Mouse (Mus musculus): ENCODE data around the gene Fbxw4. TPM values are rescaled to one million over a fixed set of nuclear protein-coding genes. Genes with fewer than 3 reads are reported as not detected.

The Fbxw4 gene
- polyA plus RNA-seq, 1 experiment from 2014 or later, result 5.9 TPM

DNA sequence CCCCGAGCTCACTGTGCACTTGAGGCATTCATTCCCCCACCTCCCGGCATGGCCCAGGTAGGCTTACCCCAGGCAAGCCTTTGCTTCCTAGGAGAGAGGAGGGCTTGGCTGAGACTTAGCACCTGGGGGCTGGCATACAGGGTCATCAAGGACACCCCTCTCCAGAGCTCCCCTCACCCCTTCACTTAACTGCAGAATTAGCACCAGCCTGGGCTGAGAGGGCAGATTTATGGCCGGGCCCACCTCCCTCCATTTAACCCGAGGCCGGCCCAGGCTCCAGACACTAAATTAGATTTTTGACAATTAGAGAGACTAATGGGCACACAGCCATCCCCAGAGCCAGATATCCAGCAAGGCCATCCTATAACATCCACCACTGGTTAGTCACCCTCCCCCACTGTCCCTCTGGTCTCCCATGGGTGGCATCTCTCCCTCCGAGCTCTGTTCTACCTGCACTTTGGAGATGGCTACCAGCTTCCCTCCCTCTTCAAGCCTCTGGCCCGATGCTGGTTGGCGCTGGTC, 124.8 kb downstream of the Fbxw4 start:
- H3K36me3 ChIP-seq (ENCODE audit: insufficient read depth, low read length), result no peaks in the 10 kb centered on the region
- H3K27ac ChIP-seq, result no peak overlapping the region
- H3K9ac ChIP-seq (ENCODE audit: low read depth, low read length), result no peak overlapping the region
- no peaks in the 10 kb centered on the region; the same call in 1 of the 2 replicates for H3K4me1 ChIP-seq (replicated peaks; ENCODE audit: insufficient read depth, low read length)
- peaks cover 3% of the 10 kb centered on the region; the same call in 1 of the 2 replicates for H3K27me3 ChIP-seq (ENCODE audit: insufficient read depth, low read length)
- ATAC-seq (replicated peaks; ENCODE audit: low FRiP score, low read depth) (no peak), DNase-seq (ENCODE audit: low spot score) (no peak)
- H3K9me3 ChIP-seq (replicated peaks; ENCODE audit: low read length), result no peaks in the 10 kb centered on the region
- WGBS, result 28% methylated on average over 8 of the region's 8 CpGs
- no peak overlapping the region for H3K4me2 ChIP-seq (ENCODE audit: low read length)
- no peak overlapping the region for H3K4me3 ChIP-seq (replicated peaks; ENCODE audit: low read depth, low read length)
- TF ChIP-seq CTCF (IDR thresholded peaks at IDR 0.05; ENCODE audit: low read depth), result no peak

DNA sequence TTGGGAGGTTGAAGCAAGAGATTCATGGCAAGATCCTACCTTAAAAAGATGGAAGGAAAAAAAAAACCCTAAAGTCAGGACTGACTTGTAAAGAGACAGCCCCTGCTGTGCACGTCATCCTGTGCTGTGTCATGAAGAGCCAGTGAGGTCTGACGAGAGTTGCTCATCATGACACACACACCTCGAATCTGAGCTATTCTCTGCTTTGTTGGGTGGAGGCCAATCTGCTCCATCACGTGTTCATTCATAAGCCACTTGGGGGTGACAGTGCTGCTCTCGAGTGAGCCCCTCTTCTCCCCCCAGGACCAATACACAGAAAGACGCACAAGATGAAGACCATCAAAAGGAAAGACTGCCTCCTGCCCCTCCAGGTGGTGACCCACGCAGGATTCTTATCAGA, 126.5 kb downstream of the Fbxw4 start:
- no peak for ATAC-seq (replicated peaks; ENCODE audit: low FRiP score, low read depth)
- 67% methylated on average over 7 of the region's 7 CpGs for WGBS

DNA sequence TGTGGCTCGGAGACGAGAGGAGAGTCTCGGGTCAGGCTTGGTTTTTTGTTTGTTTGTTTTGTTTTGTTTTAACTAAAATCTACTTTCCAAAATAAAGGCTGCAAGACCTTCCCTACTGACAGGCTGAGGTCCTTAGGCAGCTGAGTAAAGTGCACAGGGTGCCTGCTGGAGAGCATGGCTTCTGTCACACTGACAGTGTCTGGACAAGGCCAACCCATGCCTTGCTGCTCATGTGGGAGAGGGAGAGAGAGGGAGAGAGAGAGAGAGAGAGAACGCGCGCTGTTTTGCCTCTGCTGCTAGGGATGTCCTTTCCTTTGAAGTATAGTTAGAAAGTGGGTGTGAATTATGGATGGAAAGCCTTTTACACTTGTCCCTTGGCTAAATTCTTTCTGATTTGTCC, 128.6 kb downstream of the Fbxw4 start:
- DNase-seq (ENCODE audit: low spot score) (no peak), ATAC-seq (replicated peaks; ENCODE audit: low FRiP score, low read depth) (no peak)
- peaks cover 23% of the 10 kb centered on the region for H3K36me3 ChIP-seq (ENCODE audit: insufficient read depth, low read length)
- WGBS, result 40% methylated on average over 6 of the region's 6 CpGs
- H3K27me3 ChIP-seq (ENCODE audit: insufficient read depth, low read length), result peaks cover 3% of the 10 kb centered on the region; the same call in 1 of the 2 replicates
- no peak overlapping the region for H3K27ac ChIP-seq
- TF ChIP-seq CTCF (IDR thresholded peaks at IDR 0.05; ENCODE audit: low read depth), result no peak
- H3K4me3 ChIP-seq (replicated peaks; ENCODE audit: low read depth, low read length), result no peak overlapping the region
- no peak overlapping the region for H3K4me2 ChIP-seq (ENCODE audit: low read length)
- no peaks in the 10 kb centered on the region; the same call in 1 of the 2 replicates for H3K4me1 ChIP-seq (replicated peaks; ENCODE audit: insufficient read depth, low read length)
- no peak overlapping the region for H3K9ac ChIP-seq (ENCODE audit: low read depth, low read length)
- no peaks in the 10 kb centered on the region for H3K9me3 ChIP-seq (replicated peaks; ENCODE audit: low read length)

More for the DNA sequence above, 126.5 kb downstream of the Fbxw4 start:
- H3K36me3 ChIP-seq (ENCODE audit: insufficient read depth, low read length), result peaks cover 5% of the 10 kb centered on the region; the same call in 1 of the 2 replicates
- no peak overlapping the region for H3K4me2 ChIP-seq (ENCODE audit: low read length)
- H3K27ac ChIP-seq, result no peak overlapping the region
- no peaks in the 10 kb centered on the region; the same call in 1 of the 2 replicates for H3K4me1 ChIP-seq (replicated peaks; ENCODE audit: insufficient read depth, low read length)
- TF ChIP-seq CTCF (IDR thresholded peaks at IDR 0.05; ENCODE audit: low read depth), result no peak
- DNase-seq (ENCODE audit: low spot score), result no peak
- no peaks in the 10 kb centered on the region for H3K9me3 ChIP-seq (replicated peaks; ENCODE audit: low read length)
- H3K4me3 ChIP-seq (replicated peaks; ENCODE audit: low read depth, low read length), result no peak overlapping the region
- H3K9ac ChIP-seq (ENCODE audit: low read depth, low read length), result no peak overlapping the region
- peaks cover 3% of the 10 kb centered on the region; the same call in 1 of the 2 replicates for H3K27me3 ChIP-seq (ENCODE audit: insufficient read depth, low read length)

DNA sequence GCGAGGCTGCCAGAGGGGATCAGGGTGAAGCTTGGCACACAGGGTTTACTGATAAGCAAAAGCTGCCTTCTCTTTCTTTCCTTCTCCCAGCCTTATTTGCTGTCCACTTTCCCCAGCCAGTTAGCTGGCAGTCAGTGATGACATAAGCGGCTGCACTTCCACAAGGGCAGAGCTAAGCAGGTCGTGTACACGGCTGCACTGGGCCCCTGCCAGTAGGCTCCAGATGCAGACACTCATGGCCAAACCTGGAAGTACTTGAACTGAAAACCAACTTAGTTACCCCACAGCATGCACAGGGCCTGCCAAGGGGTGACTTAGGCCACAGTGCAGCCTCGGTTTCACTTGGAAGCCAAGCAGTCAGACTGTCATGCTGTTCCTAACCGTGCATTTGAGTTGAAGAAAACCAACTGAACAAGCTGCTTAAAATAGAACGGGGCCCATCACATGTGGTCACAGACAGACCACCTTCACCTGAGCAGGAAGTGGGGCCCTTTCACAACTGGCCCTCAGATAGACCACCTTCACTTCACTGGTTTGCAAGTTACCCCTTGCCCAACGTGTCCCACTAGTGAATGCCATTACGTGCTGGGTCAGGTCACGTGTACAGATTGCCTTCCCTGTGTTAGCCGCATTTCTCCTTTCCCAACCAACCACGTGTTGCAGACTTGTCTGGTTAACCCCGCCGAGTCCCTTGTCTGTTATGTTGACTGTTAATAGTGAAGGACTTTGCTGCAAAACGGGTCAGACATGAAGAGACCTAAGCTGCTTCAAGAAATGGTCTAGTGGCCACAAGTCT, 129.7 kb downstream of the Fbxw4 start:
- no peak overlapping the region for H3K27ac ChIP-seq
- no peak for ATAC-seq (replicated peaks; ENCODE audit: low FRiP score, low read depth)

DNA sequence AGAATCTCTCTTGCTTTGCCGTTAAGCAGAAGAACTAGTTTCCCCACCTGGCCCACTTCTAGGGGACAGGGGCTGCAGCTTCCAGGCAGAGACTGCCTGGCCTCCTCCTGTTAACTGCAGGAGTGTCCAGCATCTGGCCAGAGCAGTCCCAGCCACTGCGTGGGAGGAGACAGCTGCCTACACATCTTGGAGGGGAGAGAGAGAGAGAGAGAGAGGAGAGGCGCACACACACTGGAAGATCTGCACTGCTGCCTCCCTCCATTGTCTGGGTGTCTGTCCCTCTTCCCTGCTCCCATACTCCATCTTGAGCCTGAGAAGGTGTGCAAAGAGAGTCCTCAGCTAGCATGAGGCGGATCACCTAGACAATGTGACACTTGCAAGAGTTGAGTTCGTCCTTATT, 130.8 kb downstream of the Fbxw4 start:
- H3K27me3 ChIP-seq (ENCODE audit: insufficient read depth, low read length), result no peaks in the 10 kb centered on the region
- no peak overlapping the region for H3K4me3 ChIP-seq (replicated peaks; ENCODE audit: low read depth, low read length)
- no peaks in the 10 kb centered on the region for H3K9me3 ChIP-seq (replicated peaks; ENCODE audit: low read length)
- WGBS, result 60% methylated on average over 5 of the region's 5 CpGs
- H3K36me3 ChIP-seq (ENCODE audit: insufficient read depth, low read length), result peaks cover 23% of the 10 kb centered on the region
- no peak overlapping the region for H3K9ac ChIP-seq (ENCODE audit: low read depth, low read length)
- DNase-seq (ENCODE audit: low spot score) (peak; percentile 58), ATAC-seq (replicated peaks; ENCODE audit: low FRiP score, low read depth) (no peak; the same call in 1 of the 2 replicates)
- no peak overlapping the region for H3K4me2 ChIP-seq (ENCODE audit: low read length)
- TF ChIP-seq CTCF (IDR thresholded peaks at IDR 0.05; ENCODE audit: low read depth), result no peak
- H3K4me1 ChIP-seq (replicated peaks; ENCODE audit: insufficient read depth, low read length), result no peaks in the 10 kb centered on the region
- no peak overlapping the region for H3K27ac ChIP-seq

More for the DNA sequence above, 129.7 kb downstream of the Fbxw4 start:
- Histone ChIP-seq H3K4me2 (ENCODE audit: low read length) (no peak overlapping the region), H3K4me1 (replicated peaks; ENCODE audit: insufficient read depth, low read length) (no peaks in the 10 kb centered on the region; the same call in 1 of the 2 replicates), H3K9ac (ENCODE audit: low read depth, low read length) (no peak overlapping the region), H3K27me3 (ENCODE audit: insufficient read depth, low read length) (peaks cover 3% of the 10 kb centered on the region; the same call in 1 of the 2 replicates), H3K36me3 (ENCODE audit: insufficient read depth, low read length) (peaks cover 23% of the 10 kb centered on the region), H3K9me3 (replicated peaks; ENCODE audit: low read length) (no peaks in the 10 kb centered on the region), H3K4me3 (replicated peaks; ENCODE audit: low read depth, low read length) (no peak overlapping the region)
- 75% methylated on average over 15 of the region's 15 CpGs for WGBS
- no peak for TF ChIP-seq CTCF (IDR thresholded peaks at IDR 0.05; ENCODE audit: low read depth)
- no peak for DNase-seq (ENCODE audit: low spot score)

Other genes with a start within 250 kb of the Fbxw4 start
- gene Poll, start 99.8 kb downstream of the Fbxw4 start, polyA plus RNA-seq (2015; fragmentation: Nextera tagmentation; extraction: Ambion mirVana), result 12.5 and 13.7 TPM in 2 replicates
- gene Gm17018, start 99.7 kb downstream of the Fbxw4 start, polyA plus RNA-seq (2015; fragmentation: Nextera tagmentation; extraction: Ambion mirVana), result 48.6 and 49.2 TPM in 2 replicates
- gene Fgf8, start 82.6 kb upstream of the Fbxw4 start, polyA plus RNA-seq (2015; fragmentation: Nextera tagmentation; extraction: Ambion mirVana), result 20.8 and 24.2 TPM in 2 replicates
- 16.7 and 18.0 TPM in 2 replicates for gene Npm3, start 89.3 kb upstream of the Fbxw4 start, polyA plus RNA-seq (2015; fragmentation: Nextera tagmentation; extraction: Ambion mirVana)
- 32.8 and 33.0 TPM in 2 replicates for gene Mgea5, start 123.5 kb upstream of the Fbxw4 start, polyA plus RNA-seq (2015; fragmentation: Nextera tagmentation; extraction: Ambion mirVana)
- 1.5 and 1.6 TPM in 2 replicates for gene Kcnip2, start 155.7 kb upstream of the Fbxw4 start, polyA plus RNA-seq (2015; fragmentation: Nextera tagmentation; extraction: Ambion mirVana)